Mouse (Mus musculus) layer of hippocampus, postnatal 10 days (tissue): Measurements from ENCODE around the gene Cplx2. TPM values are rescaled to one million over a fixed set of nuclear protein-coding genes. Genes with fewer than 3 reads are reported as not detected.

Experiments used
- DNase-seq, 2 experiments: peaks; one replicate each; pipeline ENCODE4 v3.0.0; 2021; ENCODE audit warnings: low spot score in 2 of 2
- total RNA-seq, 2 experiments: library from RNA; stranded (reverse); gene quantifications; 2 replicates each; pipeline ENCODE4 v1.2.3; 2021

Gene Cplx2
- total RNA-seq, 2 experiments from 2014 or later, result 686 to 743 TPM

- peak in 1 of 2 experiments; percentile 67 for DNase-seq
These were observed 3.4 kb upstream of the Cplx2 start for GRCm38 (mm10) chr13:54367758-54368157.

DNA sequence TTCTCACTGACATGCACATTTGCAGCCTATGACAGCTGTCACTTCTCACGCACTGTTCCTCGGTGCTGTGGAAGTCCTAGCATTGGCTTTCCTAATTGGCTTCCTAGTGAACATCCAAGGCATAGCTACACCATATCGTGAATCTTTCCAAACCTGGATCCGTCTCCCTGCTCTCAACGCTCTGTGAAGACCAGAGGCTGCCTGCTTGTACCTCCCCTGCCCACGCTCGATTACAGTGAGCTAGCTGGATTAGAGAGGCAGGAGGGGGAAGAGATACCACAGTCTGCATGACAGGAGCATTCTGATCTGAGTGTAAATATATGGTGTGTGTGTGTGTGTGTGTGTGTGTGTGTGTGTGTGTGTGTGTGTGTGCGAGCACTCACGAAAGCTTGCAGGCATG lies 3.0 kb upstream of the Cplx2 start:
- DNase-seq, result no peak

DNA sequence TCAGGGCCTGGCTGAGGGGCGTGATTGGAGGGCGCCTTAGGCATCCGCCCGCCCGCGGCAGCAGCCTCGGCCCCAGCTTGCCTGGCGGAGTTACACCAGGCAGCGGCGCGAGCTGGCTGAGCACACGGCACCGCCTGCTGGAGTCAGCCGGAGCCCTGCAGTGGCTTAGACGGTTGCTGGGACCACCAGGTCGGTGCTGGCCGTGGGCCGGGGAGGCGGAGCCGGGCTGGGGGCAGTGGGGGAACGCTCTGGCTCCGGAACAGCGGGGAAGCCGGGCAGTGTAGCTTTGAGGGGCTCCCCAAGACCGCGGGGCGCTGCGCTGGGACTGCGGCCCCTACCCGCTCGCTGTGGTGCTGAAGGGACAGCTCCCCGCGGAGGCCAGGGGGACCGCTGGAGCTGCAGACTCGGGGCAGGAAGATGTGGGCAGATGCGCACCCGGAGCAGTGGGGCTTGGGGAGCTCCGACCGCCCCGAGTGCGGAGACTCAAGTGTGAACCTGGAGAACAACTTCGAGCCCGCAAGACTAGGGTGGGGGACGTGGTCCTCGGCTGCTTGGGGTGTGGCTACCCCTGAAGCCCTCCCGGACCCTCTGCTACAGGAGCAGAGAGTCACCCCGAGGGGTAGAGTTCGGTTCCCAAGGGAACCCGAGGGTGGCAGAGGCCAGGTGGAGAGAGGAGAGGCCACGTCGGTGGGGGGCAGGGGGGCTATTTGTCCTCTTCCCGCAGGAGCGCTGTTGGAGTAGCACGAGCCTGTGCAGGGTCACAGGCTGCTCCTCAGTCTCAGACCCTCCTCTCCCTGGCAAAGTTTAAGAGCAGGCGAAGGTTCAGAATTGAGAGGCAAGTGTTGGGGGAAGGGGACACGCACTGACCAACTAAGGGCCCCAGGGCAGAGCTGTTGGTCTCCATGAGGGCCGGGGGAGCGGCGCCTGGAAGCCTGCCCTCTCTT lies 510 bp downstream of the Cplx2 start:
- DNase-seq, result peak; percentile 82 to 86

GRCm38 (mm10) chr13:54372665-54373064 lies 1.5 kb downstream of the Cplx2 start:
- DNase-seq, result peak; percentile 90 to 93

DNA sequence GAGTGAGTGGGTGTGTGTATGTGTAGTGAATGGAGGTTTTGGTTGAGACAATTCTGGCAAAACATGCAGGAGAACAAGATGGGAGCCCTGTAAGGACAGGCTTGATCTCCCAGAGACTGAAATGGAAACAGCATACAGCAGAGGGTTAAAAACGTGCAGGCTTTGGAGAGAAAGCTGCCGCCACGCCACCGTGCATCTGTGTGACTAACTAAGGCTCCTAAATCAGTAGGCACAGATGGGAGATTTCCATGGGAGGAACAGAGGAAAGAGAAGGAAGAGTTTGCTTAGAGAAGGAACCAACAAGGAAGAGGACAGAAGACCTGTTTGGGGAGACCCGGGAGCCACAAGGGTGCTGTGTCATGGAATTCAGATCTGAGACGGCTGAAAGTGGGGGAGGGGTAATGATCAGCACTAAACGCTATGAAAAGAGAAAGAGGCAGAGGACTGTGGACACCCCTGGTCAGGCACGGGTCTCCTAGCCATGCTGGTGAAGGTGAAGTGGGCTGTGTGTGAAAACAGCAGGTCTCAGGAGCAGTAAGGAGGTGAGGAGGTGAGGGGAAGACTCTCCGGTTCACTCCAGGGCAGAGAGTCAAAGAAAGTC lies 3.1 kb downstream of the Cplx2 start:
- DNase-seq, result no peak

GRCm38 (mm10) chr13:54375497-54376495 lies 4.6 kb downstream of the Cplx2 start:
- no peak for DNase-seq

- DNase-seq, result no peak
These were observed 5.6 kb downstream of the Cplx2 start for GRCm38 (mm10) chr13:54376736-54377135.

- DNase-seq, result no peak
These were observed 6.9 kb downstream of the Cplx2 start for GRCm38 (mm10) chr13:54378051-54378450.

DNA sequence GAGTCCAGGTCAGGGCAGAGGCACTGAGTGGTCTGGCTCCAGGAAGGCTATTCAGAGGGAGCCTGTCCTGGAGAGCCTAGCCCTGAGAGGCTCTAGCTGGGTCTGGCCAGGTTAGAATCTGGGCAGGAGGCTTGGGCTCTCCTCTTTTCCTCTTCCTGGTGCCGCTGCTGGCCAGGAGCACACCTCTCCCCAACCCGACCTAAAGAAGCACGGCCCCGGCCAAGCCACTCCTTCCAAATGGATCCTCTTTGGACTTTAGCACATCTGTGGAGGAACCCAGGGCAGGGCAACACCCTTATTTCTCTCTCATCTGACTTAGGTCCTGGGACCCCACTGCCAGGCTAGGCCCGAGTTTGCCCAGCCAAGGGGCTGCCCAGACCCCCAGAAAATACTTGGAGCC lies 9.3 kb downstream of the Cplx2 start:
- no peak for DNase-seq

DNA sequence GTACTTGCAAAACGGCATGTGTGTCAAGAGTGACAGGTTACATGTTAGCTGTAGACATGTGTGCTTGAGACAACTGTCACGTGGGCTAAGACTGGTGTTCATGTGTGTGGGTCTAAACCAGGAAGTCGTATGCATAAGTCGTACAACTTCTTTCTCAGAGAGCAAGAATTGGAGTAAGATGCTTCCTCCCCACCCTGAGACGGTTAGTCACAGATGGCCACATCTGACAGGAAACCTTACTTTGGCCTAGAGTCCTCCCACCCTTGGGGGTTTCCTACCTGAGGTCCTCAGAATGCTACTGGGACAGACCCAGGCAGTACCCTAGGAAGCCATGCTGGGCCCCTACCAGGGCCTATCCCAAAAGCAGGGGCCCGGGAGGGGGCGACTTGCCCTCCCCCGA lies 10.2 kb downstream of the Cplx2 start:
- no peak for DNase-seq

DNA sequence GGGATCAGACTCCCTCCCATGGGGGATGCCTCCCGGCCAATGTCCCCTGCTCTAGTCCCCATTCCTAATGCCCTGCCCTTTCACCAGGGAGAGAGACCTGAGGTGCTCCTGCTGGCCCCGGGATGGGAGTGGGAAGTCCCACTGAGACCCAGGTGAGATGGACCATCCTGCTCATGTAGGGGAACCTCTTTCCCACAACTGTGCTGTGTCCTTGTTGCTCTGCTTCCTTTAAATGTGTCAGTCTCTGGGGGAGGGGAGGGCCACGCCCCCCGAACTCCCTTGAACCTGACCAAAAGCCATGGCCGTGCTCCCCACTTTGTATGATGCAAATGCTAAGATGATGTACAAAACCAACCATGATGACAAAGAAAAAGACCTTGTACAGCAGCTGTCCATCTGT lies 12.4 kb downstream of the Cplx2 start:
- DNase-seq, result no peak

DNA sequence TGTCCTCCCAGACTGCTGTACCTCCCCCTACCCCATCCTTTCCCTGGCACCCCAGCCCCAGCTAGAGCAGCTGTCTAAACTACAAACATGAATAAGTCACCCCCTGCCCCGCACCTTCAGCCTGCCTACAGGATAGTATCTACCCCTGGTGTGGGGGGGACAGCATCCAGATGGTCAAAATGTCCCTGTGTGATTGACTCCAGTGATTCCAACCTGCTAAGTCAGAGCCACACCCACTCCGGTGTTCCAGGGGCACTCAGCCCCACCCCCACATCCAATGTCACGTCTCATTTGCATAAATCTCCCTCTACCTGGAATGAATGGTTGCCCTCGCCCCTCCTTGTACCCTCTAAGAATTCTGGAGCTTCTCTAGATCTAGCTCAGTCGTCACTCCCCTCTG lies 13.4 kb downstream of the Cplx2 start:
- DNase-seq, result no peak

DNA sequence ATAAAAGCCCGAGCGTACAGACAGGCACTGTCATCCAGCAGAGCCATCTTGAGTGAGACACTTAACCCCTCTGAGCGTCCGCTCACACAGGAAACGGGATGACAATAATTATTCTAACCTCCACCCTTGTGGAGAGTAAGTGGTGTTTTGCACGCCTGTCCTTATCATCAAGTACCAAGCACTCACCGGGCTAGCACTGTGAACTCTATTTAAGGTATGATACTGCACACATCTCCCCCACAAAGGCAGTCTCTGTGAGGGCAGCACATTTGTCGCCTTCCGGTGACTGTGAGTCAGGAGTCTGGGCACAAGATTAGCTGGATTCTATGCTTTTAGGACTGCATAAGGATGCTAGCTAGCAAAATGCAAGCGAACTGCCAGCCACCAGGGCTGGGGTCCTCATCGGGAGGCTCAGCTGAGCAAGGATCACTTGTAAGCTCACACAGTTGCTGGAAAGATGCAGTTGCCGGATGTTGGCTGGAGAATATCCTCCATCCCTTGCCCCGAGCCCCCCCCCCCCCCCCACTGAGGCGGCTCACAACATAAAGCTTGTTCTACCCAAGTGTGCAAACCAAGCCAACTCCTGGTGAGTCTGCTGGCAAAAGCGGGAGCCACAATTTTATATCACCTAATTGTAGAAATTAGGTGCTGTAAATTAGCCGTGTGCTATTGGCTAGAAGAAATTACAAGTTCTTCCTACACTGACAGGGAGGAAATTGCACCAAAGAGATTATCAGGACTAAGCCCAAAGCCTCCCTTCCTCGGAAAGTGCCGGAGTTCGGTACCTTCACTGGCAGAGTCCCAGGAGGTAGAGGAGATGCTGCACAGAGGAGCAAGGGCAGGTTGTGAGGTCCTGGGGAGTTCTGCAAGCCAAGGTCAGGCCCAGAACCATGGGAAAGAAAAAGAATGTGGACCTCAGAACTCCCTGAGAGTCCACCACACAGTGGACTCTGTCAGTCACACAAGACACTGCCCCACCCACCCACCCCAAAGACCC lies 14.2 kb downstream of the Cplx2 start:
- DNase-seq, result no peak

- peak; percentile 59 to 77 for DNase-seq
These were observed 18.9 kb downstream of the Cplx2 start for GRCm38 (mm10) chr13:54389971-54390564.

DNA sequence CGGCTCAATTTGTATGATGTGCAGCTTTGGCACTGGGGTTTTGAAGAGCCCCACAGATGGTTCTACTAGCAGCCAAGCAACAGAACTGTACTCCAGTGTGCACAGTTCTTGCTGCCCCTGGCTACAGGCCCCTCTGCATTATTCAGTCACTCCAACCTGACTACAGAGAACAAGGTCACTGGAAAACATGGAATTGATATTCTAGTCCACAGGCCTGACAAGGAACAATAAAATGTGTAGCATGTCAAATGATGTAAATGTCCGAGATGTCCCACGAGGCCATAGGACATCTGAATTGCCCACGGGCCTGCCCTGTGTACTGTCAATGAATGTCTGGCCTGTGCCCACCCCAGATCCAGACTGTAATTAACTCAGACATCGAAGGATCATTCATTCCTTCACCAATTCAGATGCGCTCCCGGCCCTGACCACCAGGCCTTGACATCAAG lies 19.4 kb downstream of the Cplx2 start:
- DNase-seq, result peak in 1 of 2 experiments; percentile 59

DNA sequence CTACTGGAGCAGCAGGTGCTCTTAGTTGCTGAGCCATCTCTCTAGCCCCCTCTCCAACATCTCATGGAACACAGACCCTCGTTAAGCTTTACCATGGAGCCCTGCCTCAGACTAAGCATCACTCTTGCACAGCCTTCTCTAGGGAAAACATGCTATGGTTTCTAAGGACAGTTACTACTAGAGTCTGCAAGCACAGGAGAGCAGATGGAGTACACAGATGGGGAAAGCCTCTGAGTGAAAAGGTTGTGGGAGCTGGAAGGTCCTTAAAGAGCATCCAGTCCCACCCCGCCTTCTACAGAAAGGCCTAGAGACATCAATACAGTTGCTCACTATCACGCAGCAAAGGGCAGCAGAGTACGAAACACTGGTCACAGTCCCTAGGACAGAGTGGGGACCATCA lies 20.2 kb downstream of the Cplx2 start:
- DNase-seq, result no peak

- no peak for DNase-seq
These were observed 25.9 kb downstream of the Cplx2 start for GRCm38 (mm10) chr13:54397069-54397468.

- DNase-seq, result no peak
These were observed 29.5 kb downstream of the Cplx2 start for GRCm38 (mm10) chr13:54400565-54401179.

DNA sequence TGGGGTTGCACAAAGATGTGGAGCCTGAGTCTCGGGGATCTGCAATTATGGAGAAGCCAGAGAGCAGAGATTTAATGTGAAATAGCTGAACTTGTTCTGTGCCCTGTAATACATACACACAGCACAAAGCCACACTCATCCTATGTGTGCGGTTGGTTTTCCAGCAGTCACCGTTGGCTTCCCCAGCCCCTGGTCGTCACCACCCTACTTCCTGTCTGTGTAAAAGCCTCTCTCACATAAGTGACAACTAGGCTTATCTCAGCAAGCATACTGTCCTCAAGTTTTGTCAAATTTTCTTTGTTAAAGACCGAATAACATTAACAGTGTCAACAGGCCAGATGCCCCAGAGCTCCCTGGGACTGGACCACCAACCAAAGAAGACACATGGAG lies 30.0 kb downstream of the Cplx2 start:
- DNase-seq, result no peak
